Mouse (Mus musculus) liver, postnatal 0 days (tissue): ENCODE results near the gene Edem3. TPM values are rescaled to one million over a fixed set of nuclear protein-coding genes. Genes with fewer than 3 reads are reported as not detected.
A peak's percentile ranks its signal among the peaks of the same experiment; 100 is the strongest.
"Not testable (repeated sequence)": the region's sequence is repeated elsewhere in the genome, so short reads cannot be mapped to it uniquely, and the experiment has no call there.

ENCODE experiments used
- ATAC-seq: fragments of 200-750 bp; cut with Nextera tagmentation; 2 replicates; pipeline ENCODE4 v1.8.0; 2017; ENCODE audit warnings: mild to moderate bottlenecking, moderate library complexity
- DNase-seq: peaks from one replicate; pipeline ENCODE4 v3.0.0-alpha.2; 2016
- H3K27ac ChIP-seq: fragments of 300-500 bp; sonication (generic); 2 replicates; pipeline ENCODE4 v1.5.1; 2014; ENCODE audit warnings: antibody characterized with exemption, moderate library complexity, mild to moderate bottlenecking, low read depth
- H3K27me3 ChIP-seq: fragments of 300-500 bp; sonication (generic); 2 replicates; pipeline ENCODE4 v1.6.1; 2014; ENCODE audit warnings: low read length, control low read depth, mixed read lengths; ENCODE audit not compliant: insufficient read depth
- H3K36me3 ChIP-seq: fragments of 300-500 bp; sonication (generic); replicated peaks from 2 replicates; pipeline ENCODE4 v1.6.1; 2014; ENCODE audit warnings: mild to moderate bottlenecking, control low read depth, low read length, moderate library complexity, mixed read lengths; ENCODE audit not compliant: insufficient read depth
- H3K4me1 ChIP-seq: fragments of 300-500 bp; sonication (generic); 2 replicates; pipeline ENCODE4 v1.6.1; 2014; ENCODE audit warnings: antibody characterized with exemption, mild to moderate bottlenecking, control low read depth; ENCODE audit not compliant: insufficient read depth
- H3K4me2 ChIP-seq: fragments of 300-500 bp; sonication (generic); 2 replicates; pipeline ENCODE4 v1.6.1; 2014; ENCODE audit warnings: low read depth, mild to moderate bottlenecking, low read length, moderate library complexity, mixed read lengths
- H3K4me3 ChIP-seq: fragments of 300-500 bp; sonication (generic); 2 replicates; pipeline ENCODE4 v1.5.1; 2014; ENCODE audit warnings: low read depth, low read length
- H3K9ac ChIP-seq: fragments of 300-500 bp; sonication (generic); replicated peaks from 2 replicates; pipeline ENCODE4 v1.6.1; 2014; ENCODE audit warnings: mild to moderate bottlenecking, moderate library complexity
- H3K9me3 ChIP-seq: fragments of 300-500 bp; sonication (generic); 2 replicates; pipeline ENCODE4 v1.6.1; 2016; ENCODE audit warnings: mild to moderate bottlenecking, control low read depth, low read length, mixed read lengths
- CTCF ChIP-seq: sonication (generic); IDR thresholded peaks from 2 replicates; pipeline ENCODE4 v1.5.1; 2016; ENCODE audit warnings: antibody characterized with exemption, low read depth
- EP300 ChIP-seq: IDR thresholded peaks from 2 replicates; pipeline ENCODE4 v1.6.1; 2016; ENCODE audit warnings: antibody characterized with exemption, low read depth, mild to moderate bottlenecking
- WGBS: fragments of 180-500 bp; shearing (Covaris S2); extraction: QIAGEN DNeasy Blood & Tissue Kit; methylation state at CpG from one replicate; pipeline ENCODE4 v1.1.7; 2014; ENCODE audit not compliant: insufficient replicate concordance; 5-methylcytosine and 5-hydroxymethylcytosine counted together
- polyA plus RNA-seq: library from polyadenylated mRNA; unstranded; fragments of >200 nt; fragmentation: Nextera tagmentation; extraction: Ambion mirVana; gene quantifications from 2 replicates; pipeline ENCODE4 v1.2.1, GENCODE M21; 2015

Gene Edem3
- polyA plus RNA-seq, 1 experiment from 2014 or later = 5.2 TPM

GRCm38 (mm10) chr1:151825065-151825464 lies 69.9 kb downstream of the Edem3 start:
- no peak overlapping the region for H3K4me2 ChIP-seq
- 82% methylated on average over 7 of the region's 7 CpGs for WGBS
- no peaks in the 10 kb centered on the region for H3K9me3 ChIP-seq
- no peak overlapping the region for H3K27ac ChIP-seq
- no peak for ATAC-seq
- TF ChIP-seq EP300 (no peak), CTCF (no peak)
- H3K27me3 ChIP-seq = no peaks in the 10 kb centered on the region
- H3K36me3 ChIP-seq = 0 out of 2 replicates have a peak, but pooled peaks cover under 1% of the 10 kb centered on the region
- H3K9ac ChIP-seq = no peak overlapping the region
- no peak for DNase-seq
- no peaks in the 10 kb centered on the region for H3K4me1 ChIP-seq
- no peak overlapping the region for H3K4me3 ChIP-seq

GRCm38 (mm10) chr1:151831791-151832190 lies 76.6 kb downstream of the Edem3 start:
- Histone ChIP-seq H3K9me3 (0 out of 2 replicates have a peak, but pooled peaks cover 3% of the 10 kb centered on the region), H3K9ac (no peak overlapping the region), H3K27me3 (no peaks in the 10 kb centered on the region), H3K36me3 (no peaks in the 10 kb centered on the region), H3K4me1 (no peaks in the 10 kb centered on the region), H3K27ac (no peak overlapping the region), H3K4me2 (no peak overlapping the region), H3K4me3 (no peak overlapping the region)
- 69% methylated on average over 3 of the region's 3 CpGs for WGBS
- no peak for TF ChIP-seq EP300
- no peak for TF ChIP-seq CTCF
- DNase-seq (no peak), ATAC-seq (no peak)

- 80% methylated on average over 4 of the region's 4 CpGs for WGBS
Observed at GRCm38 (mm10) chr1:151835261-151835660, 80.1 kb downstream of the Edem3 start.

GRCm38 (mm10) chr1:151840345-151840744 lies 85.2 kb downstream of the Edem3 start:
- not testable (repeated sequence) for H3K9ac ChIP-seq, H3K27ac ChIP-seq, H3K36me3 ChIP-seq, H3K4me1 ChIP-seq, H3K4me2 ChIP-seq, DNase-seq, ATAC-seq, H3K4me3 ChIP-seq, H3K9me3 ChIP-seq, H3K27me3 ChIP-seq
- 81% methylated on average over 1 of the region's 1 CpGs for WGBS

More at GRCm38 (mm10) chr1:151835261-151835660, 80.1 kb downstream of the Edem3 start:
- Histone ChIP-seq H3K9ac (no peak overlapping the region), H3K27ac (no peak overlapping the region), H3K9me3 (0 out of 2 replicates have a peak, but pooled peaks cover 3% of the 10 kb centered on the region), H3K4me1 (no peaks in the 10 kb centered on the region), H3K36me3 (no peaks in the 10 kb centered on the region), H3K27me3 (no peaks in the 10 kb centered on the region), H3K4me2 (no peak overlapping the region), H3K4me3 (no peak overlapping the region)
- DNase-seq = no peak
- no peak for ATAC-seq
- TF ChIP-seq EP300 (no peak), CTCF (no peak)

- ATAC-seq = no peak
- no peak for DNase-seq
- Histone ChIP-seq H3K4me1 (no peaks in the 10 kb centered on the region), H3K27me3 (no peaks in the 10 kb centered on the region), H3K4me3 (no peak overlapping the region), H3K4me2 (no peak overlapping the region), H3K27ac (no peak overlapping the region), H3K9me3 (no peaks in the 10 kb centered on the region), H3K36me3 (no peaks in the 10 kb centered on the region), H3K9ac (no peak overlapping the region)
- TF ChIP-seq CTCF (no peak), EP300 (no peak)
- WGBS = 82% methylated on average over 17 of the region's 17 CpGs
Observed at GRCm38 (mm10) chr1:151845252-151845832, 90.2 kb downstream of the Edem3 start.

GRCm38 (mm10) chr1:151845926-151846782 lies 91.0 kb downstream of the Edem3 start:
- Histone ChIP-seq H3K36me3 (no peaks in the 10 kb centered on the region), H3K9me3 (no peaks in the 10 kb centered on the region), H3K27ac (no peak overlapping the region), H3K27me3 (no peaks in the 10 kb centered on the region), H3K4me3 (no peak overlapping the region), H3K4me1 (no peaks in the 10 kb centered on the region), H3K4me2 (no peak overlapping the region), H3K9ac (no peak overlapping the region)
- TF ChIP-seq CTCF (peak; percentile 33), EP300 (no peak)
- no peak for ATAC-seq
- DNase-seq = no peak
- WGBS = 65% methylated on average over 19 of the region's 19 CpGs
